Mouse (Mus musculus) heart, embryonic 10.5 days (tissue): ENCODE measurements at regions not wholly inside any gene's neighbourhood (a gene's known extent, or its start where the extent isn't known, plus 50 kb on each side); places are given as distances from the start of the nearest gene placed in this dataset.
A peak's percentile ranks its signal among the peaks of the same experiment; 100 is the strongest.
"Not testable (repeated sequence)": the region's sequence is repeated elsewhere in the genome, so short reads cannot be mapped to it uniquely, and the experiment has no call there.

Experiments
- DNase-seq: peaks from one replicate; pipeline ENCODE4 v3.0.0-alpha.2; 2017; ENCODE audit warnings: low spot score
- H3K27ac ChIP-seq: fragments of 300-500 bp; sonication (generic); 2 replicates; pipeline ENCODE4 v1.5.1; 2016; ENCODE audit warnings: mild to moderate bottlenecking
- H3K27me3 ChIP-seq: fragments of 300-500 bp; sonication (generic); 2 replicates; pipeline ENCODE4 v1.6.1; 2016; ENCODE audit warnings: mild to moderate bottlenecking; ENCODE audit not compliant: poor library complexity, insufficient read depth, severe bottlenecking
- H3K36me3 ChIP-seq: fragments of 300-500 bp; sonication (generic); 2 replicates; pipeline ENCODE4 v1.6.1; 2016; ENCODE audit warnings: mild to moderate bottlenecking, moderate library complexity
- H3K4me1 ChIP-seq: fragments of 300-500 bp; sonication (generic); 2 replicates; pipeline ENCODE4 v1.6.1; 2016; ENCODE audit warnings: mild to moderate bottlenecking
- H3K4me3 ChIP-seq: fragments of 300-500 bp; sonication (generic); 2 replicates; pipeline ENCODE4 v1.5.1; 2016; ENCODE audit warnings: mild to moderate bottlenecking, moderate library complexity
- H3K9me3 ChIP-seq: fragments of 300-500 bp; sonication (generic); 2 replicates; pipeline ENCODE4 v1.6.1; 2016; ENCODE audit warnings: mild to moderate bottlenecking, moderate library complexity
- WGBS: fragments of 180-500 bp; shearing (Covaris S2); methylation state at CpG from one replicate; pipeline ENCODE4 v1.1.7; 2016; 5-methylcytosine and 5-hydroxymethylcytosine counted together

GRCm38 (mm10) chr8:20285523-20285922, 77.5 kb downstream of the Gm15319 start:
- not testable (repeated sequence) for DNase-seq, H3K27ac ChIP-seq, H3K27me3 ChIP-seq

DNA sequence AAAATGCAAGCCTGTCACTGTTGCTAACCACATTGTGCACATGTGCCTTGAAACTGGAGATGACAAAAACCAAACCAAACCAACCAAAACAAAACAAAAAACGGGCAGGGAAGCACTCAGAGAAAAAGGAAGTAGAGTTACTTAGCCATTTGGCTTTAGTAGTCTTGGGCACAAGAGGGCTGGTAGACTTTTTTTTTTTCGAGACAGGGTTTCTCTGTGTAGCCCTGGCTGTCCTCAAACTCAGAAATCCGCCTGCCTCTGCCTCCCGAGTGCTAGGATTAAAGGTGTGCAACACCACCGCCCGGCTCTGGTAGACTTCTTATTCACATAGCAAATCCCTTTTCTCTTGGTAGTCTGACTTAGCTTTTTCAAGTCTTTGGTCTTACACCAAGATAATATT, 78.2 kb downstream of the Gm15319 start:
- not testable (repeated sequence) for DNase-seq, H3K36me3 ChIP-seq, H3K27me3 ChIP-seq, H3K9me3 ChIP-seq, H3K4me1 ChIP-seq, H3K27ac ChIP-seq, H3K4me3 ChIP-seq
- WGBS: 77% methylated on average over 6 of the region's 6 CpGs

More at GRCm38 (mm10) chr8:20285523-20285922, 77.5 kb downstream of the Gm15319 start:
- 87% methylated on average over 2 of the region's 3 CpGs for WGBS
- not testable (repeated sequence) for H3K4me3 ChIP-seq, H3K9me3 ChIP-seq, H3K4me1 ChIP-seq, H3K36me3 ChIP-seq

GRCm38 (mm10) chr8:20283141-20283540, 79.9 kb downstream of the Gm15319 start:
- not testable (repeated sequence) for DNase-seq, H3K4me1 ChIP-seq, H3K27ac ChIP-seq, H3K4me3 ChIP-seq, H3K27me3 ChIP-seq, H3K36me3 ChIP-seq, H3K9me3 ChIP-seq
- WGBS: 100% methylated on average over 1 of the region's 3 CpGs

GRCm38 (mm10) chr8:20281201-20281887, 81.7 kb downstream of the Gm15319 start:
- H3K27me3 ChIP-seq, H3K36me3 ChIP-seq, H3K27ac ChIP-seq, H3K9me3 ChIP-seq, H3K4me3 ChIP-seq, H3K4me1 ChIP-seq, DNase-seq: not testable (repeated sequence)
- WGBS: 94% methylated on average over 14 of the region's 14 CpGs

DNA sequence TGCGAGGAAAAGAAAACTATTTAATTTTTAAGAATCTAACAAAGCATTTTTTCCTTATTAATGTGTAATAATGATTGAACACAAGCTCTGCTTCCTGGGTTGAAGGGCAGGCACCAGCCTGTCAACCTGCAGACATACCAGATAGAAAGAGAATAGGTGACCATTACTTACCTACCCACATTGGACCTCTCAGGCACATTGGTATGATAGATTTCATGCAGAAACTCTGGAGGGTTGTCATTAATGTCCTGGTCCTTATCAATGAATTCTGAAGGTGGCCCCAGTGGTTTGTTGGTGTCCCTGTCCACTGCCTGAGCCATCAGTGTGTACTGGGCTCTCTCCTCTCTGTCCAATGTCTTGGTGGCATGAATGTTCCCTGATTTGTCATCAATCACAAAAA, 85.3 kb downstream of the Gm15319 start:
- not testable (repeated sequence) for H3K4me3 ChIP-seq, H3K4me1 ChIP-seq, DNase-seq, H3K27ac ChIP-seq, H3K36me3 ChIP-seq, H3K9me3 ChIP-seq, H3K27me3 ChIP-seq
- 78% methylated on average over 1 of the region's 1 CpGs for WGBS

- H3K9me3 ChIP-seq, H3K27ac ChIP-seq, H3K4me3 ChIP-seq, DNase-seq, H3K4me1 ChIP-seq, H3K27me3 ChIP-seq, H3K36me3 ChIP-seq: not testable (repeated sequence)
- 79% methylated on average over 1 of the region's 1 CpGs for WGBS
These were observed 86.3 kb downstream of the Gm15319 start for GRCm38 (mm10) chr8:20276661-20277060.

DNA sequence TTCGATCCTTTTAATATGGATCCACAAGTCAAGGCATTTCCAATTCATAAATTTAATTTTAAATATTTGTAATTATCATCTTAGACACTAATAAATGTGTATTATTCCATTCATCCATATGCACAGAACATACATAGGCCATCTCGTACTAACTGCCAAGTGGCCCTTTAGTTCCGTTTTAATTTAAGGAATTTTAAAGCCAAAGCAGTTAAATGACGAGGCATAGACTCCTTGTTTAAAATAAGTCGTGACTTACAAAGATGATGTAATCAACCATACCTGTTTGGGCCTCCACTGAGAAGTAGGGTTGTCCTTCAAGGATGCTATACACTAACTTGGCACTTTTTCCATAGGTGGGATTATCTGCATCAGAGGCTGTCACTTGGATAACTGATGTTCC, 89.2 kb downstream of the Gm15319 start:
- H3K27me3 ChIP-seq, H3K27ac ChIP-seq, H3K4me1 ChIP-seq, H3K9me3 ChIP-seq, H3K36me3 ChIP-seq, H3K4me3 ChIP-seq, DNase-seq: not testable (repeated sequence)
- WGBS: 82% methylated on average over 4 of the region's 5 CpGs

GRCm38 (mm10) chr8:20267520-20268127, 95.4 kb downstream of the Gm15319 start:
- WGBS: 86% methylated on average over 14 of the region's 14 CpGs
- H3K9me3 ChIP-seq, H3K27me3 ChIP-seq, DNase-seq, H3K4me3 ChIP-seq, H3K27ac ChIP-seq, H3K4me1 ChIP-seq, H3K36me3 ChIP-seq: not testable (repeated sequence)

GRCm38 (mm10) chr8:20266776-20267175, 96.2 kb downstream of the Gm15319 start:
- WGBS: 88% methylated on average over 3 of the region's 3 CpGs
- not testable (repeated sequence) for H3K27me3 ChIP-seq, DNase-seq

DNA sequence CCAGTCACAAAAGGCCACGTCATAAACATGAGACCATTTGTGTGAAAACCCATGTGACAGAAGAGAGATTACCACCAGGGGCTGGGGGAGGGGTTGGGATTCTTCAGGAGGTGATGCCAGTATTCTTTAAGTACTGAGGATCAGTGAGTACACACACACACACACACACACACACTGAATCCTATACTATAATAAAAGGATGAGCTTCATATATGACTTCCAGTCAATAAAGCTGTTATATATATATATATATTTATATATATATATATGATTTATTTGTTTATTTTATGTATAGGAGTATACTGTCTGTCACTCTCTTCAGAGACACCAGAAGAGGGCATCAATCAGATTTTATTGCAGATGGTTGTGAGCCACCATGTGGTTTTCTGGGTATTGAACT, 98.4 kb downstream of the Gm15319 start:
- not testable (repeated sequence) for H3K27me3 ChIP-seq, H3K36me3 ChIP-seq, H3K27ac ChIP-seq, DNase-seq, H3K4me1 ChIP-seq, H3K4me3 ChIP-seq, H3K9me3 ChIP-seq
- WGBS: 76% methylated on average over 1 of the region's 1 CpGs

More at GRCm38 (mm10) chr8:20266776-20267175, 96.2 kb downstream of the Gm15319 start:
- H3K36me3 ChIP-seq, H3K4me1 ChIP-seq, H3K4me3 ChIP-seq, H3K27ac ChIP-seq, H3K9me3 ChIP-seq: not testable (repeated sequence)

GRCm38 (mm10) chr8:20264106-20264505, 98.9 kb downstream of the Gm15319 start:
- not testable (repeated sequence) for H3K4me3 ChIP-seq, H3K27me3 ChIP-seq, H3K9me3 ChIP-seq, DNase-seq, H3K36me3 ChIP-seq, H3K4me1 ChIP-seq, H3K27ac ChIP-seq
- WGBS: 88% methylated on average over 3 of the region's 3 CpGs

DNA sequence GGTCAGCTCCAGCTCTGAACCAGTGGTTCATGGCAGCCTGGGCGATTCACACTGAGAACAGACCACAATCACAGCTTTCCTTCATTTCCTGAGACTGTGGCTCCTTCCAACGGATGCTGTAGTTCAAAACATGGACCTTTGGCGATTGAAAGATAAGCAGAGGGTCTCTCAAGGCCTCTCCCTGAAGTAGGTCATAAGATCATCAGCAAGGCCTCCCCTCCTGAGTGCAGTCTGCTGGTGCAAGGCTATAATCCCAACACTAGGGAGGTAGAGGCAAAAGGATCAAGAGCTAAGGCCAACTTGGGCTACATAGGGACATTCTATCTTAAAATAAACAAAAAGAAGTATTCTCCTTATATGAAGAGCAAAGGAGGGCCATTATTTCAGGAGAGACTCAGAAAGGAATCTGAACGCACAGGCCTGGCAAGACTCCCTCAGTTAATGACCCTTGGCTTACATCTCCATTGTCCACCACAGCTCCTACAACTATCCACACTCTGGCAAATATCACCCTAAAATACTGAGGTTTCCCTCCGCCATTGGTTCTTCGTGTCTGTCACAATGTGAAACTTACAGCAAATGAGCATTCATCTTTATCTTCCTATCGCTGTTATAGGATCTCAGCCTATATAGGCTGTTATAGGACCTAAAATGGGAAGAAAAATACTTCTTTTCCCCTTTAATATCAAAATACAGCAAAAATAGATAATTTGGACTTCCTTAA, 100.0 kb downstream of the Gm15319 start:
- not testable (repeated sequence) for H3K27me3 ChIP-seq, H3K4me3 ChIP-seq, H3K27ac ChIP-seq, H3K36me3 ChIP-seq, H3K4me1 ChIP-seq, H3K9me3 ChIP-seq
- 82% methylated on average over 6 of the region's 7 CpGs for WGBS
- DNase-seq: peak; percentile 51

- not testable (repeated sequence) for H3K27me3 ChIP-seq, H3K36me3 ChIP-seq, DNase-seq, H3K27ac ChIP-seq, H3K4me1 ChIP-seq, H3K4me3 ChIP-seq, H3K9me3 ChIP-seq
- 78% methylated on average over 2 of the region's 3 CpGs for WGBS
These were observed 100.8 kb downstream of the Gm15319 start for GRCm38 (mm10) chr8:20262253-20262652.
